Mouse (Mus musculus) megakaryocyte-erythroid progenitor cell, adult 5-6 weeks (primary cell): Measurements from ENCODE around the gene Slc38a8. TPM values are rescaled to one million over a fixed set of nuclear protein-coding genes. Genes with fewer than 3 reads are reported as not detected.

Experiments
- ATAC-seq: replicated peaks from 2 replicates; pipeline ENCODE4 v1.8.0; 2016; ENCODE audit warnings: mild to moderate bottlenecking, inconsistent platforms; ENCODE audit not compliant: severe bottlenecking, poor library complexity, low FRiP score, low TSS enrichment
- total RNA-seq, 2 experiments: library from RNA; stranded (forward) in 1 of 2; stranded (reverse) in 1 of 2; fragments of 200-1000, 215-1000 nt in 1 of 2; fragments of >200 nt in 1 of 2; fragmentation: Nextera tagmentation in 1 of 2; gene quantifications; 2 replicates each; pipeline ENCODE4 v1.2.3; 2014 to 2017

Gene Slc38a8
- total RNA-seq (2014; fragmentation: Nextera tagmentation), result not detected in 2 replicates
- 0.38 TPM in 1 of 2 replicates, not detected in the other for total RNA-seq (2017)

GRCm38 (mm10) chr8:119501598-119501997 lies at the start of gene Slc38a8:
Gene Slc38a8, minus strand, starts transcription at chr8:119501698.
- no peak for ATAC-seq

GRCm38 (mm10) chr8:119548560-119549113 lies 47.1 kb upstream of the Slc38a8 start:
- ATAC-seq, result no peak

GRCm38 (mm10) chr8:119547019-119547691 lies 45.7 kb upstream of the Slc38a8 start:
- ATAC-seq, result no peak

GRCm38 (mm10) chr8:119545791-119546190 lies 44.3 kb upstream of the Slc38a8 start:
- ATAC-seq, result no peak

- ATAC-seq, result no peak
Measured at GRCm38 (mm10) chr8:119545180-119545579, 43.7 kb upstream of the Slc38a8 start.

- ATAC-seq, result no peak
Measured at GRCm38 (mm10) chr8:119544606-119545005, 43.1 kb upstream of the Slc38a8 start.

GRCm38 (mm10) chr8:119531973-119532372 lies 30.5 kb upstream of the Slc38a8 start:
- ATAC-seq, result no peak

GRCm38 (mm10) chr8:119531397-119531796 lies 29.9 kb upstream of the Slc38a8 start:
- no peak for ATAC-seq

- no peak for ATAC-seq
Measured at GRCm38 (mm10) chr8:119530937-119531336, 29.4 kb upstream of the Slc38a8 start.

GRCm38 (mm10) chr8:119528762-119529161 lies 27.3 kb upstream of the Slc38a8 start:
- no peak for ATAC-seq

- ATAC-seq, result peak; percentile 64
Measured at GRCm38 (mm10) chr8:119520102-119520501, 18.6 kb upstream of the Slc38a8 start.

GRCm38 (mm10) chr8:119516674-119517073 lies 15.2 kb upstream of the Slc38a8 start:
- no peak for ATAC-seq

GRCm38 (mm10) chr8:119515767-119516166 lies 14.3 kb upstream of the Slc38a8 start:
- no peak for ATAC-seq

GRCm38 (mm10) chr8:119514940-119515339 lies 13.4 kb upstream of the Slc38a8 start:
- ATAC-seq, result peak; percentile 92

- no peak for ATAC-seq
Measured at GRCm38 (mm10) chr8:119513405-119513804, 11.9 kb upstream of the Slc38a8 start.

GRCm38 (mm10) chr8:119511722-119512121 lies 10.2 kb upstream of the Slc38a8 start:
- peak; percentile 70 for ATAC-seq

- no peak for ATAC-seq
Measured at GRCm38 (mm10) chr8:119510471-119510870, 9.0 kb upstream of the Slc38a8 start.

GRCm38 (mm10) chr8:119506106-119506505 lies 4.6 kb upstream of the Slc38a8 start:
- ATAC-seq, result 0 out of 2 replicates have a peak, but pooled peaks have one; percentile 4

- ATAC-seq, result 0 out of 2 replicates have a peak, but pooled peaks have one; percentile 16
Measured at GRCm38 (mm10) chr8:119505488-119505887, 4.0 kb upstream of the Slc38a8 start.

GRCm38 (mm10) chr8:119503191-119503767 lies 1.8 kb upstream of the Slc38a8 start:
- ATAC-seq, result no peak

GRCm38 (mm10) chr8:119502111-119502510 lies 613 bp upstream of the Slc38a8 start:
- ATAC-seq, result no peak
